Mouse (Mus musculus) forebrain, embryonic 12.5 days (tissue): ENCODE measurements at regions not wholly inside any gene's neighbourhood (a gene's known extent, or its start where the extent isn't known, plus 50 kb on each side); places are given as distances from the start of the nearest gene placed in this dataset.
"Not testable (repeated sequence)": the region's sequence is repeated elsewhere in the genome, so short reads cannot be mapped to it uniquely, and the experiment has no call there.

Source experiments
- ATAC-seq: fragments of 200-750 bp; cut with Nextera tagmentation; 2 replicates; pipeline ENCODE4 v1.8.0; 2017; ENCODE audit warnings: moderate TSS enrichment; ENCODE audit not compliant: low FRiP score
- H3K27ac ChIP-seq: fragments of 300-500 bp; sonication (generic); 2 replicates; pipeline ENCODE4 v1.5.1; 2016; ENCODE audit warnings: mild to moderate bottlenecking
- H3K27me3 ChIP-seq: fragments of 300-500 bp; sonication (generic); 2 replicates; pipeline ENCODE4 v1.6.1; 2016; ENCODE audit warnings: mild to moderate bottlenecking
- H3K36me3 ChIP-seq: fragments of 300-500 bp; sonication (generic); replicated peaks from 2 replicates; pipeline ENCODE4 v1.6.1; 2016; ENCODE audit warnings: mild to moderate bottlenecking
- H3K4me1 ChIP-seq: fragments of 300-500 bp; sonication (generic); 2 replicates; pipeline ENCODE4 v1.6.1; 2016
- H3K4me2 ChIP-seq: fragments of 300-500 bp; sonication (generic); 2 replicates; pipeline ENCODE4 v1.6.1; 2016; ENCODE audit warnings: mild to moderate bottlenecking, moderate library complexity
- H3K4me3 ChIP-seq: fragments of 300-500 bp; sonication (generic); replicated peaks from 2 replicates; pipeline ENCODE4 v1.5.1; 2016; ENCODE audit warnings: mild to moderate bottlenecking
- H3K9ac ChIP-seq: fragments of 300-500 bp; sonication (generic); 2 replicates; pipeline ENCODE4 v1.6.1; 2016; ENCODE audit warnings: mild to moderate bottlenecking
- H3K9me3 ChIP-seq: fragments of 300-500 bp; sonication (generic); 2 replicates; pipeline ENCODE4 v1.6.1; 2016
- WGBS: fragments of 180-500 bp; shearing (Covaris S2); methylation state at CpG from one replicate; pipeline ENCODE4 v1.1.7; 2016; 5-methylcytosine and 5-hydroxymethylcytosine counted together

DNA sequence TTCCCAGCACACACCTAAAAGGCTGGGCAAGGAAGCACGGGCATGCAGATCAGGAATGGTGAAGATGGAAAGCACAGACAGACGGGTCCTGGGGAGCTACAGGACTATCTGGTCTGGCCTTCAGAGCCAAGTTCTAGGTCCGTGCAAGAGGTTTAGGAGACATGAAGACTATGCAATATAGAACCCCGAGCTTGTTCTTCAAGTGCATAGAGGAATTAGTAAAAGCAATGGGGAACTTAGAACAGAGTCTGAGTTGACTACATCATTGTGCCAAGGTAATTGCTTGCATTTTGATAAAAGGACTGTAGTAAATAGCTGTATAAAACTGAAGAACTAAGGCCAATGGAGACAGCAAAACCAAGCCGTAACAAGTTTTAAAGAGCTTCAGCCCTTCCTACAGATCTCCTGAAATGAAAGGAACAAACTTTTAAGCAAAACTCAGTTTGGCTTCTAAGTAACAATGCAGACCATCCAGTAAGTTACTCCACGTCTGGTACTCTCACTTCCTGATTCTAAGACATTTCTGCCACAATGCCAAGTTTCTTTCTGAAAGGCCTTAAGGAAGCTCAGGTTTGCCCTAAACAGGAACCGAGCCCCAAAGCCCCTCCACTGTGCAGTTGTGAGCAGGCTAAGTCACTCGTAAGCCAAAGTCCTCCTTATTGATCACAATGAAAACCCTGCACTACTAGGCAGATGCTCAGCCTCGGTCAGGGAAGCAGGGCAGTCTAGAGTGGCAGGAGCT lies 234.0 kb upstream of the Smim15 start:
- Histone ChIP-seq H3K4me2 (no peak overlapping the region), H3K36me3 (no peaks in the 10 kb centered on the region), H3K4me3 (no peak overlapping the region), H3K9me3 (no peaks in the 10 kb centered on the region), H3K9ac (no peak overlapping the region), H3K4me1 (peaks cover 45% of the 10 kb centered on the region), H3K27ac (no peak overlapping the region), H3K27me3 (no peaks in the 10 kb centered on the region)
- WGBS = 82% methylated on average over 9 of the region's 9 CpGs
- ATAC-seq = no peak

DNA sequence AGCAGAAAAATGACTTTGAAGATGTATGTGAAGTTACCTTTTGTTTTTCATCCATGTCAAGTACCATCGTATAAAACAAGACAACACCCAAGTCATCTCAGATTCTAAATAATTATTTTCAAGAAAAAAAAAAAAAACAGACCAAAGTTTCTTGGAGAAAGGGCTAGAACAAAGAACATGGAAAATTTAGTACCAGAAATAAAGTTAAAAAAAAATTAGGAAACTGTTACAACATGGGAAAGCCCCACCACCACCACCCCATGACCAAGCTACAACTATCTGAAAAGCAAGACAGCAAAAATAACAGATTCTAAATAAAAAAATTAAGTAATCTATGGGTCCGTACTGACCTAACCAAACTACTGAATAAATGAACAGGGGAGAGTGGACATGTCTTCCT lies 235.3 kb upstream of the Smim15 start:
- Histone ChIP-seq H3K4me3 (no peak overlapping the region), H3K27ac (no peak overlapping the region), H3K9ac (no peak overlapping the region), H3K4me2 (no peak overlapping the region), H3K9me3 (no peaks in the 10 kb centered on the region), H3K27me3 (no peaks in the 10 kb centered on the region), H3K4me1 (peaks cover 36% of the 10 kb centered on the region), H3K36me3 (peaks cover 6% of the 10 kb centered on the region; the same call in 1 of the 2 replicates)
- ATAC-seq = no peak
- 92% methylated on average over 2 of the region's 2 CpGs for WGBS

DNA sequence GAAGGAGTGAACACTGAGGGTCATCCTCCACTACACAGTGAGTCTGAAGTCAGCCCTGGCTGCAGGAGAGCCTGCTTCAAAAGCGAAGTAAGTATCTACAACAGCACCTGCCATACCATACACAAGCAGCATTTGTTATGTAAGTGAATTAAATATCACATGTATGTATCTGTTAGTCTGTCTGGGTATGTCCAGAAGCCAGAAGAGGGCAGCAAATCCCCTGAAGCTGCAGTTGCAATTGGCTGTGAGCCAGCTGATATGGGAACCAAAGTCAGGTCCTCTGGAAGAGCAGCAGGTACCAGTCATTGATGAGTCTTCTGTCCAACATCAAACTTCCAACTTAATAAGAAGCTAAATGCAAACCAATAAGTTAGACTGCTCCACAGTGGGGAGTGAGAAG lies 239.8 kb upstream of the Smim15 start:
- Histone ChIP-seq H3K27me3 (no peaks in the 10 kb centered on the region), H3K36me3 (peaks cover 6% of the 10 kb centered on the region; the same call in 1 of the 2 replicates), H3K9me3 (no peaks in the 10 kb centered on the region), H3K4me2 (no peak overlapping the region), H3K9ac (no peak overlapping the region), H3K4me1 (peaks cover 19% of the 10 kb centered on the region), H3K4me3 (no peak overlapping the region), H3K27ac (no peak overlapping the region)
- no peak for ATAC-seq
- WGBS = 93% methylated on average over 1 of the region's 1 CpGs

DNA sequence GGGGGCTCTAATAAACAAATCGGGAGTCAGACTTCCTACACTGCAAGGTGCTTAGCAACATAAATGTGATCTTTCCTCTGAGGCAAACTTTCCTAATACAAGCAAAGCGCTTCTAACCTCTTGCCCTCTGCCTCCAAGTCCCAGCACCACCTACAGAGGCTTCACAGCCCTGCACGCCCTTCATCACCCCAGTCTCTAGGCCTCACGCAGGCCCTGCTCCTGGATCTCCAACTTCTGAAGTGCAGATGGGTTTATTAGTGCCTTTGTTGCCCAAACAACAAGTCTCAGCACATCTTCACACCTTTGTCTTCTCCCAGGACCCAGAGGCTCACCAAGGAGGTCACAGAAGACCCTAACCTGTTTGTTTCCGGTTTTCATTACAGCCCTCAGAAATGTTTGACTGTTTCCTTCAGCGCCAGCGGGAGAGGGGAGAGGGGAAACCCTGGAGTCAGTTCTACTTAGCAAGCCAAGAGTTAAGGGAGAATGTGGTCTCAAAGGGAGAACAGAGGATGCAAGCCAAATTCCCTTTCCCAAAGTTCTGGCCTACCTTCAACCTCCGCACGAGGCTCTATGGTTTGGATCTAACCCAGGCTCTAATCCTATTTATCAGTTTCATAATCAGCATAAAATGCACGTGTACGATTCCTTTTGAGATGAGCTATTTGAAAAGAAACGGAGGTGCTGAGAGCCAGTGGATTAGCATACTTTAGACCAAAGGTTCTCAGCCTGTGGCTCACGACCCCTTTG lies 244.9 kb upstream of the Smim15 start:
- no peak for ATAC-seq
- H3K4me3 ChIP-seq = no peak overlapping the region
- H3K36me3 ChIP-seq = peaks cover 2% of the 10 kb centered on the region; the same call in 1 of the 2 replicates
- H3K27ac ChIP-seq = no peak overlapping the region
- H3K9ac ChIP-seq = no peak overlapping the region
- no peaks in the 10 kb centered on the region for H3K9me3 ChIP-seq
- H3K4me2 ChIP-seq = no peak overlapping the region; the same call in 1 of the 2 replicates
- H3K27me3 ChIP-seq = no peaks in the 10 kb centered on the region
- WGBS = 15% methylated on average over 13 of the region's 13 CpGs
- H3K4me1 ChIP-seq = peaks cover 44% of the 10 kb centered on the region

DNA sequence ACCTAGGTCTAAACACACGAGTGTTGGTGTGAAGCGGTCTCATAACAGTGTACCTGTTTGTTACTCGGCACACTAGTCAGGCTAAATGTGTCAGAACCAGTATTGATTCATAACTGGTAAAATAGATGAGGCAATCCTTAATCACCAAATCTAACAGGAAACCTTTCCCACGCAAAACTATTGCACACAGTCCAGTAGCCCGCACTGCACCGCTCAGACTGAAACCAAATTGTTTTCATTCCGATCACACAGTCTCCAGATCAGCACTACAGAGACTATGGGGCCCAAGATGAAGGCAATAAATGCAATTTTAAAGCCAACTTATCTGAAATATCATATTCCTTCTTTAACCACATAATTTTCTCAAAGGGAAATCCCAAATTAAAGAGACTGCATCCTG lies 246.1 kb upstream of the Smim15 start:
- no peak overlapping the region for H3K4me2 ChIP-seq
- 69% methylated on average over 7 of the region's 7 CpGs for WGBS
- peaks cover 56% of the 10 kb centered on the region for H3K4me1 ChIP-seq
- ATAC-seq = no peak
- H3K9ac ChIP-seq = no peak overlapping the region
- no peak overlapping the region for H3K4me3 ChIP-seq
- no peaks in the 10 kb centered on the region for H3K27me3 ChIP-seq
- H3K36me3 ChIP-seq = no peaks in the 10 kb centered on the region
- no peaks in the 10 kb centered on the region for H3K9me3 ChIP-seq
- no peak overlapping the region for H3K27ac ChIP-seq

DNA sequence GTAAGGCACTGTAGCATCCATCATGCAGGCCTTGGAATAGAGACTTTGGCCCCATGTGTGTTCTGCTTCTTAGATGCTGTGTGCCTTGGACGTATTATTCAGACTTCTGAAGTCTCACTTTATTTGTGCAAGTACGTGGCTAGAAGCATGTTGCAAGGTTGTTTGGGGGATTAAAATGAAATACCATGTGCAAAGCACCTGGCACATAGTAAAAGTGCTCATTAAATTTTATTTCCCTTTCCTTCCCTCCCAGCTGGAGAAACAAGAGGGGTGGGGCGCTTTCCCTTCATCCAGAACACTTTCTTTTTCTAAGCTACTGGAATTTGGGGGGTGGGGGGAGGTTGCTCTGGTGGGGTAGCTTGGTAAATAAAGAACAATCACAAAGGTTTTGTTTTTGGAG lies 248.7 kb upstream of the Smim15 start:
- Histone ChIP-seq H3K9me3 (no peaks in the 10 kb centered on the region), H3K4me3 (no peak overlapping the region), H3K27me3 (no peaks in the 10 kb centered on the region), H3K27ac (no peak overlapping the region), H3K36me3 (no peaks in the 10 kb centered on the region), H3K9ac (no peak overlapping the region), H3K4me2 (no peak overlapping the region), H3K4me1 (peaks cover 66% of the 10 kb centered on the region)
- no peak for ATAC-seq
- 68% methylated on average over 3 of the region's 3 CpGs for WGBS

DNA sequence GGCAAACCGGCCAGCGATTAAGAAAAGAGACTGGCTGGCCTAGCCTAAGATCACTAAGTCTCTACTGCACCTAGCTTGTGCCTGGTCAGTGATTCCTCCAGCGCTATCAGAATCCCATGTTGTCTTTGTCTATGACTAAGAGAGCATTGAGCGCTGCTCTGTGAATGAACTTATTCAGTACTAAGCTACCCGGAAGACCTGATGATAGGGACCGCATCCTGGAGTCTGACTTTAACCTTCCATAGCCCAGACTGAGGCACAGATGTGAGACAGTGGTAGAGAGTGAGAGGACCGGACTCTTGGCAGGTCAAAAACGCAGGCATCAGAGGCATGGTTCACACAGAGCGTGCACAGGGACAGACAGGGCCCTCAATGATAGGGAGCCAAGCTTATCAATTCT lies 252.5 kb upstream of the Smim15 start:
- H3K4me1 ChIP-seq = peaks cover 52% of the 10 kb centered on the region

DNA sequence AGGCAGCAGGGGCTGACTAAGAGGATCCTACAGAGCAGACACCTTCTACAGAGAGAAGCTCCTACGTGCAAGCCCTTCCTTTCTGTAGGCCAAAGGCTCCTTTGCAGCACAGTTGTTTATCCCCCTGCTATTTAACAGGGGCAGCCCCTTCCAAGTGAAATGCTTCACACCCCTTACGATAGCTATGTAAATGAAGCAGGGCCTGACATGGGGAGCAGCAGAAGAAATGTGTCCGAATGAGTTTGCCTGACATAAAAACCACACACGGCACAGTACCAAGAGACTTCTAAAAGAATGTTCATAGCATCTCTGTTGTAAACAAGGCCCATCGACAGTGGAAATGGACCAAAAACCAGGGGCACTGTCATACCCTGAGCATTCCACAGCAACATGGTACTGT lies 259.3 kb upstream of the Smim15 start:
- H3K27ac ChIP-seq = no peak overlapping the region
- H3K9me3 ChIP-seq = no peaks in the 10 kb centered on the region
- 81% methylated on average over 5 of the region's 5 CpGs for WGBS
- no peak overlapping the region for H3K4me2 ChIP-seq
- H3K9ac ChIP-seq = no peak overlapping the region
- H3K27me3 ChIP-seq = no peaks in the 10 kb centered on the region
- H3K36me3 ChIP-seq = no peaks in the 10 kb centered on the region
- H3K4me3 ChIP-seq = no peak overlapping the region
- peaks cover 10% of the 10 kb centered on the region; the same call in 1 of the 2 replicates for H3K4me1 ChIP-seq
- ATAC-seq = no peak

More for the DNA sequence above, 252.5 kb upstream of the Smim15 start:
- H3K4me3 ChIP-seq = no peak overlapping the region
- no peaks in the 10 kb centered on the region for H3K27me3 ChIP-seq
- no peak overlapping the region for H3K4me2 ChIP-seq
- H3K36me3 ChIP-seq = no peaks in the 10 kb centered on the region
- no peak overlapping the region for H3K27ac ChIP-seq
- ATAC-seq = no peak
- 82% methylated on average over 9 of the region's 9 CpGs for WGBS
- H3K9ac ChIP-seq = no peak overlapping the region
- no peaks in the 10 kb centered on the region for H3K9me3 ChIP-seq

DNA sequence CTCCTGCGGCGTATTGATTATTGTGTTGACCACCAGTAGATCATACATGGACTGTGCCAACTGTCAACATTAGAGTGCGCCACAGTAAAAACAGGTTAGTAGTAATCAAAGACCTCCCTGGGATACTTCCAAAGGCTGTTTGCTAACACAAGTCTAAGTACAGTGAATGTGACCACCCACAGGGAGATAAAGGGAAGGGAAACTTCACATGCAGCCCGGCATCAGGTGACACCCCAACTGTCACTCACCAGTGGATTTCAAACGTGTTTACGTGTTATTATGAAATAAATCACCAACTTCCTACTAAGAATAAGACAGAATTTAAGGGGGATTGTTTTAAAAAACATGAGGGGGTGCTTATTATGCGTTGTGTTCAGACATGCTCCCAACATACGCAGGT lies 262.5 kb upstream of the Smim15 start:
- Histone ChIP-seq H3K27ac (no peak overlapping the region), H3K9ac (no peak overlapping the region), H3K4me1 (no peaks in the 10 kb centered on the region), H3K4me3 (no peak overlapping the region), H3K9me3 (no peaks in the 10 kb centered on the region), H3K36me3 (no peaks in the 10 kb centered on the region), H3K27me3 (no peaks in the 10 kb centered on the region), H3K4me2 (no peak overlapping the region)
- WGBS = 92% methylated on average over 8 of the region's 8 CpGs
- ATAC-seq = no peak

DNA sequence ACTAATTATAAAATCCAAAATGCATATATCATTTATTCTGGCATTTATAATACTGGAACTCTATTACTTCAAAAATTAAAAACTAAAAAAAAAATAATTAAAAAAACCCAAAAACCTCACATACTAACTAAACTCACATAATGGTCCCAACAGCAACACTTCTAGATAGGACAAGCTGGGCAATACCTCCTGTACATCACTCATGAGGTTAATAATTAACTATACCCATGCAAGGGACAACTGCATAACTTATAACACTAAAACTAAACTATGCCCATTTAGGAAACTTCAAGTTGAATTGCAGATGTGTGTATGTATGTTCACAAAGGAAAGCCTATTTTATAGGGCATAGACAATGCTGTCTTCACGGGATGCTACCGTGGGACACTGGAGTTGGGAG lies 263.0 kb upstream of the Smim15 start:
- H3K27ac ChIP-seq = no peak overlapping the region
- no peak overlapping the region for H3K4me2 ChIP-seq
- no peak overlapping the region for H3K4me3 ChIP-seq
- 98% methylated on average over 2 of the region's 2 CpGs for WGBS
- no peaks in the 10 kb centered on the region for H3K36me3 ChIP-seq
- no peak for ATAC-seq
- H3K9me3 ChIP-seq = no peaks in the 10 kb centered on the region
- H3K27me3 ChIP-seq = no peaks in the 10 kb centered on the region
- H3K4me1 ChIP-seq = peaks cover 1% of the 10 kb centered on the region
- no peak overlapping the region for H3K9ac ChIP-seq

DNA sequence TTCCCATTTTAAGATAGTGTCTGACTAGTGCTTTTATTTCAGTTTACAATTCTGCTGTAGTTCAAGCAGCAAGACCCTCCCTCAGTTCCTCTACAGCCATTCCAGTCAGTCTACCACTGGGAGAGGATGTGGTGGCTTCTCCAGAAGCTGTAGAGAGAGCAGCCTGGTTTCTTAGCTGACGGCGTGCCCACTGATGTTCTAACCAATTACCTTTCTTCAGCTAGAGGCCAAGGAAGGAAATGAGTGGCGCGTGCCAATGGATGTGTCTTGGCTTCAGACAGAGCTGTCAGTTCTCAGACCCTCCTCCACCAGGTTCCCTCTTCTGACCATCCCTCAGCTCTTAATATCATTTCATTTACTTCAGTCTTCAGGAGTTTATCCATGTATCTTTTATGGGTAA lies 264.7 kb upstream of the Smim15 start:
- ATAC-seq = no peak
- Histone ChIP-seq H3K9me3 (no peaks in the 10 kb centered on the region), H3K27ac (no peak overlapping the region), H3K36me3 (no peaks in the 10 kb centered on the region), H3K27me3 (no peaks in the 10 kb centered on the region), H3K4me1 (peaks cover 3% of the 10 kb centered on the region), H3K9ac (no peak overlapping the region), H3K4me2 (no peak overlapping the region), H3K4me3 (no peak overlapping the region)
- 96% methylated on average over 4 of the region's 4 CpGs for WGBS

DNA sequence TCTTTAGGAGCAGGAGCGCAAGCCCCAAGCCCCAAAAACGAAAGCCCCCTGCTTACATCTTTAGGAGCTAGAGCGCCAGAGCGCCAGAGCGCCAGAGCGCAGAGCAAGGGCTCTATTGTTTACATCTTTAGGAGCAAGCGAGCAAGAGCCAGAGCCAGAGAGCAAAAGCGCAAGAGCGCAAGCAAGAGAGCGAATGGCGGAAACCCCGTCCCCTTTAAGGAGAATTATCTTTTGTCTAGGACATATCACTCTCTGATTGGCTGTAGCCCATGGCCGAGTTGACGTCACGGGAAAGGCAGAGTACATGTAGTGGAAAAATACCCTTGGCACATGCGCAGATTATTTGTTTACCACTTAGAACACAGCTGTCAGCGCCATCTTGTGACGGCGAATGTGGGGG lies 269.7 kb upstream of the Smim15 start:
- H3K4me3 ChIP-seq, H3K9me3 ChIP-seq, H3K4me2 ChIP-seq, H3K27me3 ChIP-seq, H3K9ac ChIP-seq, H3K27ac ChIP-seq, ATAC-seq, H3K36me3 ChIP-seq, H3K4me1 ChIP-seq: not testable (repeated sequence)
- 94% methylated on average over 19 of the region's 19 CpGs for WGBS

DNA sequence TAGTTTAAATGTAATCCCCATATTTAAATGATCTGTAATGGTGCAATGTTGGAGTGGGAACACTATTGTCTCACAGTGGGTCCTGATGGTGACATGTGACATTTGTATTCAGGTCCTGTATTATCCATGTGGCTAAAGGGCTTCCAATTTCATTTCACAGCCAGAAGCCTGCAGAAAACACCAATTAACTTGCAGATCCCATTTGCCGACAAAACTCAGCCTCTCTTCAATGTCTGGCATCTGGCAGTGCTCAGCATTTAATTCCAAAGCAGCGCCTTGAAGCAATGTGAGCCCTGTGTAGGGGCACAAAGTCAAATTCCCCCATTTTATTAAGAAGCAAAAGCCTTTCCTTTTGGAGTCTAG lies 277.0 kb upstream of the Smim15 start:
- H3K4me1 ChIP-seq = peaks cover 20% of the 10 kb centered on the region
- no peaks in the 10 kb centered on the region for H3K9me3 ChIP-seq
- 6% methylated on average over 2 of the region's 2 CpGs for WGBS
- peaks cover 11% of the 10 kb centered on the region for H3K27me3 ChIP-seq
- peak overlapping the region; percentile 67; the same call in 1 of the 2 replicates for H3K27ac ChIP-seq
- ATAC-seq = peak; percentile 93
- no peak overlapping the region for H3K4me2 ChIP-seq
- H3K36me3 ChIP-seq = peaks cover 5% of the 10 kb centered on the region
- H3K9ac ChIP-seq = no peak overlapping the region
- H3K4me3 ChIP-seq = no peak overlapping the region
